Mouse (Mus musculus) forebrain, embryonic 11.5 days (tissue): ENCODE results near the gene Akr7a5. TPM values are rescaled to one million over a fixed set of nuclear protein-coding genes. Genes with fewer than 3 reads are reported as not detected.

Source experiments
- ATAC-seq: fragments of 200-750 bp; cut with Nextera tagmentation; replicated peaks from 2 replicates; pipeline ENCODE4 v1.8.0; 2017; ENCODE audit warnings: moderate TSS enrichment; ENCODE audit not compliant: low FRiP score
- DNase-seq: peaks from one replicate; pipeline ENCODE4 v3.0.0-alpha.2; 2017; ENCODE audit warnings: low spot score
- H3K27ac ChIP-seq: fragments of 300-500 bp; sonication (generic); 2 replicates; pipeline ENCODE4 v1.5.1; 2014; ENCODE audit warnings: low read depth, low read length
- H3K27me3 ChIP-seq: fragments of 300-500 bp; sonication (generic); 2 replicates; pipeline ENCODE4 v1.6.1; 2014; ENCODE audit warnings: mild to moderate bottlenecking, low read length, mixed read lengths; ENCODE audit not compliant: control insufficient read depth, insufficient read depth
- H3K36me3 ChIP-seq: fragments of 300-500 bp; sonication (generic); 2 replicates; pipeline ENCODE4 v1.6.1; 2014; ENCODE audit warnings: mild to moderate bottlenecking, low read length, moderate library complexity, mixed read lengths; ENCODE audit not compliant: control insufficient read depth, insufficient read depth
- H3K4me1 ChIP-seq: fragments of 300-500 bp; sonication (generic); replicated peaks from 2 replicates; pipeline ENCODE4 v1.6.1; 2014; ENCODE audit warnings: low read length, mixed read lengths; ENCODE audit not compliant: control insufficient read depth, insufficient read depth
- H3K4me2 ChIP-seq: fragments of 300-500 bp; sonication (generic); 2 replicates; pipeline ENCODE4 v1.6.1; 2014; ENCODE audit warnings: low read depth, mild to moderate bottlenecking, low read length, moderate library complexity, mixed read lengths; ENCODE audit not compliant: severe bottlenecking
- H3K4me3 ChIP-seq: fragments of 300-500 bp; sonication (generic); 2 replicates; pipeline ENCODE4 v1.5.1; 2014; ENCODE audit warnings: low read depth, low read length
- H3K9ac ChIP-seq: fragments of 300-500 bp; sonication (generic); 2 replicates; pipeline ENCODE4 v1.6.1; 2014; ENCODE audit warnings: low read length
- H3K9me3 ChIP-seq: fragments of 300-500 bp; sonication (generic); 2 replicates; pipeline ENCODE4 v1.6.1; 2016; ENCODE audit warnings: low read length, mixed read lengths; ENCODE audit not compliant: control insufficient read depth
- WGBS: fragments of 180-500 bp; shearing (Covaris S2); extraction: QIAGEN DNeasy Blood & Tissue Kit; methylation state at CpG from one replicate; pipeline ENCODE4 v1.1.7; 2014; 5-methylcytosine and 5-hydroxymethylcytosine counted together
- polyA plus RNA-seq: library from polyadenylated mRNA; unstranded; fragments of >200 nt; fragmentation: Nextera tagmentation; extraction: Ambion mirVana; gene quantifications from 2 replicates; pipeline ENCODE4 v1.2.1, GENCODE M21; 2014

Akr7a5 gene
- polyA plus RNA-seq, 1 experiment from 2014 or later, result 97.4 TPM

DNA sequence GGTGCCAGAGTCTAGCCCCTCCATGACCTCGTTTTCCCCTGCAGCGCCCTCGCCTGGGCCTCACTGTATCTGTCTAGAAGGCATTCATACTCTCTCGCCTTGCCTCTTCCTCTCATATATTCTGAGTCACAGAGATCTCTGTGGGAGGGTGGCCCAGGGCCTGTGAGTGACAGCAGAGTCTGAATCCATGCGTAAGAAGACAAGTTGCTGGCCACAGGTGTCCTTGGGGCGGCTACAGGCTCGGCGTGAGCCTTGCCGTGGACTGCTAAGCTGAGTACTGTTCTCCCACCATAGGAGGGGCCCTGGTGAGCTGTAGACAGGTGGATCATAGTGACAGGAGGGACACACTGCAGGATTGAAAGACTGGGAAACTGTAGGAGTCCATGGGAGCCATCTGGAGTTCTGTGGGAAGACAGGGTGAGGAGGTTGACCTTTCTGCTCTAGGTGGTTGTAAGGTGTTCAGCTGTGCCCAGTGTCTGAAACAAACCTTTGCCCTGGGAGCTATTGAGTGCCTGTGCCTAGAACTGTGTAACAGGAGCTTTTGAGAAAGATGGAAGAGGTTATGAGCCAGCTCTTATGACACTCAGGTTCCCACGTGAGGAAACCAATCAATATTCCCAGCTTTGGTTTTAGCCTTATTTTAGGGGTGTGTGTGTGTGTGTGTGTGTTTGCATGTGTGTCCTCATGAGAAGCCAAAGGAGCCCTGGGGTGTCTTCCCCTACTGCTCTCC, 37.4 kb upstream of the Akr7a5 start:
- Histone ChIP-seq H3K27ac (no peak overlapping the region), H3K9me3 (no peaks in the 10 kb centered on the region), H3K9ac (no peak overlapping the region), H3K36me3 (no peaks in the 10 kb centered on the region), H3K27me3 (no peaks in the 10 kb centered on the region), H3K4me2 (no peak overlapping the region), H3K4me3 (no peak overlapping the region), H3K4me1 (no peaks in the 10 kb centered on the region)
- DNase-seq (no peak), ATAC-seq (no peak)
- 91% methylated on average over 10 of the region's 10 CpGs for WGBS

DNA sequence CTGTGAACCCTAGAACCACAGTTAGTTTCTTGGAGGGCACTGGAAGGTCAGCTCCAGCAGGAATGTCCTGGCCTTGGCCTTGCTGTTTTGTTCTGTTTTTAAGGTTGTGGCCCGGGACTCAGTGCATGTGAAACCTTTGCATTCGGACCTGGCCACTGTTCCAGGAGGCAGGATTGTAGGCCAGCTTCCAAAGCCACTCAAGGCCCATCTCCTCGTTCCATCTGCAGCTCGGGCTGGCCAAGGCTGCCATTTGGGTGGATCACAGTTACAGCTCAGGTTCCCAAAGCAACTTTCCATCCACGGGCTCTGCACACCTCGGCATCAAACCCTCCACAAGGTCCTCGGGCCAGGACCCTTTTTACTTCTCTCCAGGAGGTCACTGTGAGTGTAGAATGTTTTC, 36.0 kb upstream of the Akr7a5 start:
- Histone ChIP-seq H3K4me2 (no peak overlapping the region), H3K27me3 (no peaks in the 10 kb centered on the region), H3K9me3 (no peaks in the 10 kb centered on the region), H3K27ac (no peak overlapping the region), H3K4me1 (no peaks in the 10 kb centered on the region), H3K36me3 (no peaks in the 10 kb centered on the region), H3K4me3 (no peak overlapping the region), H3K9ac (no peak overlapping the region)
- WGBS, result 93% methylated on average over 7 of the region's 7 CpGs
- ATAC-seq, result no peak
- no peak for DNase-seq

DNA sequence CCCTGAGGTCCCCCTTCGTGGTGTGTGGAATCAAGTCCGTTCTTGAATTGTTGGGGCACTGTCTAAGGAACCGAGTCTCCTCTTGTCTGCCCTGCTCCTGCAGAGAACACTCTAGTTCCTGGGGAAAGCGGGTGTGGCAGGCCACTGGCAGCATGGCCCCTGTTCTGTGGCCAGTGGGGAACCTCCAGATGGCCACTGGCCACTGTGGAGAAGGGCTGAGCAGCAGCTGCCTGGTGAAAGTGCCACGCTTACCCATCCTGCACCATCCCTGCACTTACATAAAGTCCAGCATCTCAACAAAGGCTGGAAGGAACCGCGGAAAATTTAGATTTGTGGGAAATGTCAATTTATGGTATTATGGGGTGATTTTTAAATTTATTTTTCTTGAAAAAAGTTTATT, 34.1 kb upstream of the Akr7a5 start:
- Histone ChIP-seq H3K4me2 (no peak overlapping the region), H3K27me3 (no peaks in the 10 kb centered on the region), H3K4me3 (no peak overlapping the region), H3K9ac (no peak overlapping the region), H3K9me3 (no peaks in the 10 kb centered on the region), H3K36me3 (peaks cover 5% of the 10 kb centered on the region; the same call in 1 of the 2 replicates), H3K4me1 (no peaks in the 10 kb centered on the region), H3K27ac (no peak overlapping the region)
- 94% methylated on average over 7 of the region's 7 CpGs for WGBS
- ATAC-seq (no peak), DNase-seq (no peak)

DNA sequence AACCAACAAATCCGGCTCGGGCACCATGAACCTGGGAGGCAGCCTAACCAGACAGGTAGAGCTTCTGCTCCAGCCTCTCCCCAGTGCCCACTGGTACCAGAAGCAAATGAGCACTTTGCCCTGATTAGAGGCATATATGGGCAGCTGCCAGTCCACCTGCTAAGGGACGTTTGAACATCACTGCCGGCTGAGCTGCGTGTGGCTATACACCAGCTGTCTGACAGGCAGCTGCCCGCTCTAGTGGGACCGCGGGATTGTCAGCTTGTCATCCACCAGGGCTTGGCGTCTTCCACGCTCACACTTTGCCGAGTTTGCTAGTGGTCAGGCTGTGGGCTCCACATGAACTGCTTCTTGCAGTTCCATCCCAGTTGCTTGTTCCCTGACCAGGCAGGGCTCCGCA, 30.0 kb upstream of the Akr7a5 start:
- no peak for DNase-seq
- 93% methylated on average over 12 of the region's 12 CpGs for WGBS
- peaks cover 5% of the 10 kb centered on the region; the same call in 1 of the 2 replicates for H3K36me3 ChIP-seq
- H3K9ac ChIP-seq, result no peak overlapping the region
- no peaks in the 10 kb centered on the region for H3K27me3 ChIP-seq
- H3K4me1 ChIP-seq, result no peaks in the 10 kb centered on the region
- H3K4me2 ChIP-seq, result no peak overlapping the region
- no peak for ATAC-seq
- no peak overlapping the region for H3K4me3 ChIP-seq
- no peak overlapping the region for H3K27ac ChIP-seq
- no peaks in the 10 kb centered on the region for H3K9me3 ChIP-seq

DNA sequence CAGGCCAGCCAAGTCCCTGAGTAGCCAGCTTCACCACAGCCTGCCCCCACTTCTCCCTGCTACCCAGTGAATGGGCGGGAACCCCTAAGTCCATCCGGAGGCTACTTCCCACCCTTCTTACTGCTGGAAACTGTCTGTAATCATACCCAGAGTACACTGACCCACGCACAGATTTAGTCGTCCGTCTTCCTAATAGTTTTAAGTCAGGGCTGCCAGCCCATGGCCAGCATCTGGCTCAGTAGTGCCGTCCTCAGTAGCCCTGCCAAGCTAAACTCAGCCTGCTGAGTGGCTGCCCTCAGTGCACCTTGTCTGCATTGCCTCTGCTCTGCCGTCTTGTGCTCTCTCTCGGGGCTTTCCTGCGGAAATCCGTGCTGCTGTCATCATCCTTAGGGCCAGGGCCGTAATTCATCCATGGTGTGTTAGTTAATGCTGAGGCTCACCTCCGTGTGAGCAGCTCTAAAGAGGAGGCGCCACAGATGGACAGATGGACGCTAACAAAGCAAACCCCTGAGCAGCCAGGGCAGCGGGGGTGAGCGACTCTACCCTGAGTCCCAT, 28.7 kb upstream of the Akr7a5 start:
- Histone ChIP-seq H3K27me3 (no peaks in the 10 kb centered on the region), H3K4me3 (no peak overlapping the region), H3K9me3 (no peaks in the 10 kb centered on the region), H3K36me3 (peaks cover 5% of the 10 kb centered on the region; the same call in 1 of the 2 replicates), H3K4me2 (no peak overlapping the region), H3K4me1 (no peaks in the 10 kb centered on the region), H3K27ac (no peak overlapping the region), H3K9ac (no peak overlapping the region)
- WGBS, result 95% methylated on average over 16 of the region's 16 CpGs
- ATAC-seq, result no peak
- no peak for DNase-seq

DNA sequence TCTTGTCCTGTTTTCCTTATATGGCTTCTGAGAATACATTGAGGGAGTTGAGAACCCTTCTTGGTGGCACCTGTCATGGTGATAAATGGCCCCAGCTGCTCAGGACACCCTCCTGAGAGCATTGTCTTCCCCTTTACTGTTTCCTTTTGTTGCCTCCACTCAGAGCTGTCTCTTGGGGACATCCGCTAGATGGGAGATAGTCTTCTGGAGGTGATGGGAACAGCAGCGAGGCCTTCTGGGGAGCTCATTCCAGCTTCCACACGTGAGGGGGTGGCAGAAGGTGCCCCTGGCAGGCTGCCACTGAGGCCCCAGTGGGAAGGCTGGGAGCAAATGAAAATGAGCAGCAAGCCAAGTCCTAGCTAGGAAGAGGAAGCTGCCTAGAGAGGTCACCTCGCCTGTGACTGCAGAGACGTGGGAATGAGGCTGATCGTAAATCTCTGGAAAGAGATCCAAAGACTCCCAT, 27.6 kb upstream of the Akr7a5 start:
- H3K4me1 ChIP-seq, result no peaks in the 10 kb centered on the region
- no peak for ATAC-seq
- no peak overlapping the region for H3K27ac ChIP-seq
- peaks cover 5% of the 10 kb centered on the region; the same call in 1 of the 2 replicates for H3K36me3 ChIP-seq
- no peaks in the 10 kb centered on the region for H3K27me3 ChIP-seq
- no peak overlapping the region for H3K4me3 ChIP-seq
- 89% methylated on average over 6 of the region's 6 CpGs for WGBS
- no peak overlapping the region for H3K4me2 ChIP-seq
- H3K9me3 ChIP-seq, result no peaks in the 10 kb centered on the region
- H3K9ac ChIP-seq, result no peak overlapping the region
- DNase-seq, result no peak

DNA sequence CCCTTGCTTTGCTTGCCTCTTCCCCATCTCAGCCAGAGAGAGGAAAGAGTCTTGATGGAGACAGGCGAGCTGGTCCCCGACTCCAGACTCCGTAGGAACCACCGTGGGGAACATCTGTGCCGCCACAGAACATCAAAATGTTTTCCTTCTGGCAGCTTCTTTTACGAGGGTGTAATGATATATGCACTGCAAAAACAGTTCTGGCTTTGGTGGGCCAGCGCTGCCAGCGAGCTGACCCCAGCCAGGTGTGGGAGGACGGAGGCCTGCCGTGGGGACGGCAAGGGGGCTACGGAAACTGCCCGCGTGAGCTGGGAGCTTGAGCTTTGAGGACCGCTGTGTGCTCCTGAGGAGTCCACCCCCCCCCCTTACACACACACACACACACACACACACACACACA, 25.7 kb upstream of the Akr7a5 start:
- no peaks in the 10 kb centered on the region for H3K9me3 ChIP-seq
- no peak for ATAC-seq
- peaks cover 5% of the 10 kb centered on the region; the same call in 1 of the 2 replicates for H3K36me3 ChIP-seq
- no peak overlapping the region for H3K9ac ChIP-seq
- WGBS, result 92% methylated on average over 15 of the region's 15 CpGs
- H3K27ac ChIP-seq, result no peak overlapping the region
- H3K4me2 ChIP-seq, result no peak overlapping the region
- DNase-seq, result no peak
- H3K4me1 ChIP-seq, result no peaks in the 10 kb centered on the region
- H3K27me3 ChIP-seq, result no peaks in the 10 kb centered on the region
- H3K4me3 ChIP-seq, result no peak overlapping the region

DNA sequence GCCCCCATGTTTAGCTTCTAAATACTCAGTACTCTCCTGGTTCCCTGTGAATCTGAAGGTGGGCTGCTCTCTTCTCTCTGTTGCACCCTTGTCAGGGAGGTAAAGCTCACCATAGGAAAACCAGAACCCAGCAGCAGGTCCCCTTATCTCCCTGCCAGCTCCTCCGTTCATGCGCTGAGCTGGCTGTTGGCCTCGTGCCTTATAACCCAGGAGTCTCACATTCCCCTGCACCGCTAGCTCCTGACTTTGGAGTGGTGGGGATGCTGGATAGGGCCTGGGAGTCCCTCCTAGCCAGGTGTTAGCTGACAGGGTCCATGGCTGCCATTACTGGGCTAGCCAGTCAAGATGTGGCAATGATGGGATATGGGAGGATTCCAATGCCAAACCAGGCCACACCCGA, 24.3 kb upstream of the Akr7a5 start:
- no peak overlapping the region for H3K27ac ChIP-seq
- DNase-seq, result no peak
- no peak overlapping the region for H3K9ac ChIP-seq
- 91% methylated on average over 5 of the region's 5 CpGs for WGBS
- no peaks in the 10 kb centered on the region for H3K9me3 ChIP-seq
- no peak overlapping the region for H3K4me3 ChIP-seq
- H3K4me2 ChIP-seq, result no peak overlapping the region
- no peak for ATAC-seq
- no peaks in the 10 kb centered on the region for H3K27me3 ChIP-seq
- no peaks in the 10 kb centered on the region for H3K4me1 ChIP-seq
- H3K36me3 ChIP-seq, result peaks cover 2% of the 10 kb centered on the region; the same call in 1 of the 2 replicates
